ENCODE assay signal across 8 mouse cellular contexts in the genomic region with DNA sequence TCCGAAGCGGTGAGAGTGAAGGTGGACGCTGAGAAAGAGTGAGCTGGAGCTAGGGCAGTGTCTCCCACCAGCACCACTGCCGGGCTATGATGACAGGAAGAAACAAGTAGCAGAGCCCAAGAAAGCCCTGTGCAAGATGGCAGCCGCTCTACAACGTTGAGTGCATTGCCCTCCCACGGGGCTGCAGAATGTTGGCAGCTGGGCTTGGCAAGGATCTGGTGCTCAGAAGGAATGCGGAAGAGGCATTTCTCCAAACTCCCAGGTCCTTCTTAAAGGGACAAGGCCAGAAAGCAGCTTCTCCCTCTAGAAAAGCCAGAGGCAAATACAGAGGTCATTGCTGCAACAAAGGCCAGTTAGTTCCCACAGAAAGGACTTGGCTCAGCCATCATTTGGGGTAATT.
A peak's percentile ranks its signal among the peaks of the same experiment; 100 is the strongest.
DNase-seq lines count a peak whose midpoint lies in the region; ATAC-seq and TF ChIP-seq lines count a peak whose summit lies in the region.

No protein-coding gene starts in this region.

- no peak for TF ChIP-seq EP300 in lung, postnatal 0 days (IDR thresholded peaks at IDR 0.05)

- H3K4me2 ChIP-seq in hindbrain, embryonic 11.5 days (replicated peaks; ENCODE audit: low read depth, low read length): no peak overlapping the region
- H3K4me2 ChIP-seq in lung, postnatal 0 days (replicated peaks; ENCODE audit: low read depth, low read length): no peak overlapping the region
- no peak overlapping the region for H3K4me2 ChIP-seq in midbrain, embryonic 15.5 days
- no peak overlapping the region for H3K4me2 ChIP-seq in liver, embryonic 11.5 days

- H3K27ac ChIP-seq in hindbrain, embryonic 10.5 days: 0 out of 2 replicates have a peak overlapping the region, but pooled peaks have one; percentile 12
- no peak overlapping the region for H3K27ac ChIP-seq in hindbrain, embryonic 11.5 days (ENCODE audit: low read depth, low read length)
- H3K27ac ChIP-seq in lung, postnatal 0 days (ENCODE audit: low read length): no peak overlapping the region
- no peak overlapping the region for H3K27ac ChIP-seq in midbrain, embryonic 15.5 days
- H3K27ac ChIP-seq in liver, embryonic 11.5 days (ENCODE audit: low read depth, low read length): no peak overlapping the region

- no peak for DNase-seq in hindbrain, embryonic 10.5 days (ENCODE audit: low spot score)
- DNase-seq in hindbrain, embryonic 11.5 days (ENCODE audit: low spot score): no peak
- DNase-seq in adrenal gland, postnatal 14 days: peak; percentile 61
- peak; percentile 23 to 28 for DNase-seq in gastrocnemius, postnatal 4 days (ENCODE audit: low spot score in 2 of 2)
- DNase-seq in lung, postnatal 0 days (ENCODE audit: low spot score): peak; percentile 11
- DNase-seq in liver, embryonic 11.5 days (ENCODE audit: low spot score): no peak
- DNase-seq in T-cell, adult 2 months (ENCODE audit: low spot score): no peak

- no peaks in the 10 kb centered on the region for H3K36me3 ChIP-seq in hindbrain, embryonic 10.5 days
- H3K36me3 ChIP-seq in hindbrain, embryonic 11.5 days (ENCODE audit: control insufficient read depth, insufficient read depth, low read length): no peaks in the 10 kb centered on the region
- H3K36me3 ChIP-seq in lung, postnatal 0 days (ENCODE audit: insufficient read depth, low read length): no peaks in the 10 kb centered on the region; the same call in 1 of the 2 replicates
- no peaks in the 10 kb centered on the region for H3K36me3 ChIP-seq in midbrain, embryonic 15.5 days (replicated peaks)
- H3K36me3 ChIP-seq in liver, embryonic 11.5 days (ENCODE audit: control insufficient read depth, insufficient read depth, low read length): no peaks in the 10 kb centered on the region

- no peak overlapping the region for H3K9ac ChIP-seq in hindbrain, embryonic 11.5 days (ENCODE audit: low read depth, low read length)
- H3K9ac ChIP-seq in lung, postnatal 0 days (replicated peaks; ENCODE audit: low read depth): no peak overlapping the region
- H3K9ac ChIP-seq in midbrain, embryonic 15.5 days: no peak overlapping the region
- H3K9ac ChIP-seq in liver, embryonic 11.5 days (ENCODE audit: low read depth, low read length): no peak overlapping the region

- 0 out of 2 replicates have a peak, but pooled peaks cover 5% of the 10 kb centered on the region for H3K9me3 ChIP-seq in hindbrain, embryonic 10.5 days
- H3K9me3 ChIP-seq in hindbrain, embryonic 11.5 days (ENCODE audit: control insufficient read depth, low read length): no peaks in the 10 kb centered on the region
- H3K9me3 ChIP-seq in lung, postnatal 0 days (ENCODE audit: low read length): no peaks in the 10 kb centered on the region
- no peaks in the 10 kb centered on the region for H3K9me3 ChIP-seq in midbrain, embryonic 15.5 days
- no peaks in the 10 kb centered on the region for H3K9me3 ChIP-seq in liver, embryonic 11.5 days (ENCODE audit: control insufficient read depth, low read length)

- no peak overlapping the region for H3K4me3 ChIP-seq in hindbrain, embryonic 10.5 days
- H3K4me3 ChIP-seq in hindbrain, embryonic 11.5 days (ENCODE audit: low read depth, low read length): no peak overlapping the region
- no peak overlapping the region for H3K4me3 ChIP-seq in lung, postnatal 0 days (ENCODE audit: low read depth, low read length)
- no peak overlapping the region for H3K4me3 ChIP-seq in midbrain, embryonic 15.5 days
- H3K4me3 ChIP-seq in liver, embryonic 11.5 days (ENCODE audit: low read depth, low read length): no peak overlapping the region

- no peak for TF ChIP-seq CTCF in lung, postnatal 0 days (IDR thresholded peaks at IDR 0.05)

- ATAC-seq in hindbrain, embryonic 11.5 days (ENCODE audit: low FRiP score): no peak
- ATAC-seq in lung, postnatal 0 days: no peak
- no peak for ATAC-seq in midbrain, embryonic 15.5 days (replicated peaks)
- ATAC-seq in liver, embryonic 11.5 days (replicated peaks; ENCODE audit: low FRiP score): no peak

- H3K4me1 ChIP-seq in hindbrain, embryonic 10.5 days (replicated peaks): no peaks in the 10 kb centered on the region
- H3K4me1 ChIP-seq in hindbrain, embryonic 11.5 days (replicated peaks; ENCODE audit: control insufficient read depth, insufficient read depth, low read length): no peaks in the 10 kb centered on the region
- H3K4me1 ChIP-seq in lung, postnatal 0 days (ENCODE audit: insufficient read depth, low read depth, low read length): no peaks in the 10 kb centered on the region
- H3K4me1 ChIP-seq in midbrain, embryonic 15.5 days: no peaks in the 10 kb centered on the region
- no peaks in the 10 kb centered on the region for H3K4me1 ChIP-seq in liver, embryonic 11.5 days (replicated peaks; ENCODE audit: control insufficient read depth, insufficient read depth, low read length)

- 89% methylated on average over 8 of the region's 8 CpGs for WGBS in hindbrain, embryonic 10.5 days
- WGBS in hindbrain, embryonic 11.5 days: 86% methylated on average over 8 of the region's 8 CpGs
- 68% methylated on average over 8 of the region's 8 CpGs for WGBS in lung, postnatal 0 days
- 85% methylated on average over 8 of the region's 8 CpGs for WGBS in midbrain, embryonic 15.5 days
- 84% methylated on average over 8 of the region's 8 CpGs for WGBS in liver, embryonic 11.5 days

- no peaks in the 10 kb centered on the region for H3K27me3 ChIP-seq in hindbrain, embryonic 10.5 days (ENCODE audit: insufficient read depth, poor library complexity, severe bottlenecking)
- H3K27me3 ChIP-seq in hindbrain, embryonic 11.5 days (ENCODE audit: control insufficient read depth, insufficient read depth, low read length): no peaks in the 10 kb centered on the region
- H3K27me3 ChIP-seq in lung, postnatal 0 days (replicated peaks; ENCODE audit: insufficient read depth, low read length): no peaks in the 10 kb centered on the region
- H3K27me3 ChIP-seq in midbrain, embryonic 15.5 days (replicated peaks): no peaks in the 10 kb centered on the region
- no peaks in the 10 kb centered on the region for H3K27me3 ChIP-seq in liver, embryonic 11.5 days (replicated peaks; ENCODE audit: control insufficient read depth, insufficient read depth, low read length)

Comparison
In these comparisons a context has a peak if more than half of its experiments do, and no peak if none do; other contexts are left out.
1. DNase-seq: peak in adrenal gland, postnatal 14 days (single experiment), gastrocnemius, postnatal 4 days (2 of 2) and lung, postnatal 0 days (single experiment); none in hindbrain, embryonic 10.5 days (single experiment), hindbrain, embryonic 11.5 days (single experiment), liver, embryonic 11.5 days (single experiment) and T-cell, adult 2 months (single experiment).